Mouse (Mus musculus): Measurements from ENCODE around the gene Zfr. TPM values are rescaled to one million over a fixed set of nuclear protein-coding genes. Genes with fewer than 3 reads are reported as not detected.

The Zfr gene
- total RNA-seq (2021) = 100 to 1,000 TPM; 347 to 349 TPM
- long read RNA-seq, experiment 1, full-length matches to known transcripts = 59 of 221 reads
- long read RNA-seq, experiment 1, partial matches to known transcripts = 113 of 221 reads
- long read RNA-seq, experiment 1, other reads (novel, unspliced or antisense) = 49 of 221 reads
- long read RNA-seq, experiment 2, full-length matches to known transcripts = 58 of 199 reads
- long read RNA-seq, experiment 2, partial matches to known transcripts = 105 of 199 reads
- long read RNA-seq, experiment 2, other reads (novel, unspliced or antisense) = 36 of 199 reads

- DNase-seq (ENCODE audit: low spot score in 2 of 2) = peak; percentile 90 to 91
- intact Hi-C loops (cut with DNase I) = loop anchor here (10.0 kb wide), 1 partner anchor 143 kb away; no protein-coding TSS in a partner anchor
These were observed at the start of gene Zfr for GRCm38 (mm10) chr15:12117242-12118092. TSS of gene Zfr (plus strand) at chr15:12117831.

GRCm38 (mm10) chr15:12067971-12068370 is 49.7 kb upstream of the Zfr start:
- DNase-seq (ENCODE audit: low spot score in 2 of 2) = no peak
- intact Hi-C loops (cut with DNase I) = no loop called here

- no peak for DNase-seq (ENCODE audit: low spot score in 2 of 2)
- intact Hi-C loops (cut with DNase I) = no loop called here
These were observed 49.0 kb upstream of the Zfr start for GRCm38 (mm10) chr15:12068395-12069218.

- intact Hi-C loops (cut with DNase I) = no loop called here
- no peak for DNase-seq (ENCODE audit: low spot score in 2 of 2)
These were observed 44.8 kb upstream of the Zfr start for GRCm38 (mm10) chr15:12072709-12073336.

- DNase-seq (ENCODE audit: low spot score in 2 of 2) = no peak
- intact Hi-C loops (cut with DNase I) = no loop called here
These were observed 43.2 kb upstream of the Zfr start for GRCm38 (mm10) chr15:12074426-12074825.

GRCm38 (mm10) chr15:12082344-12082743 is 35.3 kb upstream of the Zfr start:
- intact Hi-C loops (cut with DNase I) = no loop called here
- no peak for DNase-seq (ENCODE audit: low spot score in 2 of 2)

GRCm38 (mm10) chr15:12084164-12084563 is 33.5 kb upstream of the Zfr start:
- peak; percentile 52 to 62 for DNase-seq (ENCODE audit: low spot score in 2 of 2)
- intact Hi-C loops (cut with DNase I) = no loop called here

- peak; percentile 59 to 67 for DNase-seq (ENCODE audit: low spot score in 2 of 2)
- intact Hi-C loops (cut with DNase I) = loop anchor here (1.0 kb wide), 1 partner anchor 113 kb away; no protein-coding TSS in a partner anchor
These were observed 32.8 kb upstream of the Zfr start for GRCm38 (mm10) chr15:12084859-12085258.

GRCm38 (mm10) chr15:12087634-12088033 is 30.0 kb upstream of the Zfr start:
- no peak for DNase-seq (ENCODE audit: low spot score in 2 of 2)
- intact Hi-C loops (cut with DNase I) = no loop called here

GRCm38 (mm10) chr15:12088091-12088490 is 29.5 kb upstream of the Zfr start:
- no peak for DNase-seq (ENCODE audit: low spot score in 2 of 2)
- intact Hi-C loops (cut with DNase I) = no loop called here

GRCm38 (mm10) chr15:12090087-12090486 is 27.5 kb upstream of the Zfr start:
- intact Hi-C loops (cut with DNase I) = loop anchor here (5.0 kb wide), 1 partner anchor 93 kb away; the partner anchor contains the start of gene Sub1
- no peak for DNase-seq (ENCODE audit: low spot score in 2 of 2)

GRCm38 (mm10) chr15:12090981-12091669 is 26.5 kb upstream of the Zfr start:
- no peak for DNase-seq (ENCODE audit: low spot score in 2 of 2)
- intact Hi-C loops (cut with DNase I) = loop anchor here (5.0 kb wide), 1 partner anchor 94 kb away; the partner anchor contains the start of gene Sub1

GRCm38 (mm10) chr15:12091781-12092458 is 25.7 kb upstream of the Zfr start:
- intact Hi-C loops (cut with DNase I) = loop anchor here (5.0 kb wide), 1 partner anchor 95 kb away; the partner anchor contains the start of gene Sub1
- DNase-seq (ENCODE audit: low spot score in 2 of 2) = peak; percentile 60 to 64

- intact Hi-C loops (cut with DNase I) = loop anchor here (5.0 kb wide), 1 partner anchor 96 kb away; the partner anchor contains the start of gene Sub1
- peak; percentile 52 to 72 for DNase-seq (ENCODE audit: low spot score in 2 of 2)
These were observed 24.3 kb upstream of the Zfr start for GRCm38 (mm10) chr15:12093026-12093960.

- intact Hi-C loops (cut with DNase I) = loop anchor here (5.0 kb wide), 1 partner anchor 97 kb away; the partner anchor contains the start of gene Sub1
- DNase-seq (ENCODE audit: low spot score in 2 of 2) = peak in 1 of 2 experiments; percentile 40
These were observed 23.6 kb upstream of the Zfr start for GRCm38 (mm10) chr15:12093961-12094566.

GRCm38 (mm10) chr15:12096447-12096846 is 21.2 kb upstream of the Zfr start:
- DNase-seq (ENCODE audit: low spot score in 2 of 2) = peak; percentile 79 to 87
- intact Hi-C loops (cut with DNase I) = no loop called here
